Mouse (Mus musculus) left cerebral cortex, postnatal 14 days (tissue): ENCODE results near the gene Olfr704. TPM values are rescaled to one million over a fixed set of nuclear protein-coding genes. Genes with fewer than 3 reads are reported as not detected.
A peak's percentile ranks its signal among the peaks of the same experiment; 100 is the strongest.
"Not testable (repeated sequence)": the region's sequence is repeated elsewhere in the genome, so short reads cannot be mapped to it uniquely, and the experiment has no call there.

Experiments used
- DNase-seq, 2 experiments: peaks; one replicate each; pipeline ENCODE4 v3.0.0; 2021 to 2022; ENCODE audit warnings: low spot score in 2 of 2, mixed read lengths in 1 of 2
- intact Hi-C: fragments of 180-260 bp; cut with DNase I; formaldehyde crosslinking; loops from one replicate; pipeline ENCODE4 v1.15.1; 2025
- long read RNA-seq, 2 experiments: library from polyadenylated mRNA; stranded (forward); transcript quantifications; one replicate each; pipeline ENCODE4 v2.0.0; 2021
- total RNA-seq, 2 experiments: library from RNA; stranded (reverse); gene quantifications; 2 replicates each; pipeline ENCODE4 v1.2.3; 2021

Gene Olfr704
- not detected for total RNA-seq
- long read RNA-seq, experiment 1, result 0 reads
- long read RNA-seq, experiment 2, result 0 reads

DNA sequence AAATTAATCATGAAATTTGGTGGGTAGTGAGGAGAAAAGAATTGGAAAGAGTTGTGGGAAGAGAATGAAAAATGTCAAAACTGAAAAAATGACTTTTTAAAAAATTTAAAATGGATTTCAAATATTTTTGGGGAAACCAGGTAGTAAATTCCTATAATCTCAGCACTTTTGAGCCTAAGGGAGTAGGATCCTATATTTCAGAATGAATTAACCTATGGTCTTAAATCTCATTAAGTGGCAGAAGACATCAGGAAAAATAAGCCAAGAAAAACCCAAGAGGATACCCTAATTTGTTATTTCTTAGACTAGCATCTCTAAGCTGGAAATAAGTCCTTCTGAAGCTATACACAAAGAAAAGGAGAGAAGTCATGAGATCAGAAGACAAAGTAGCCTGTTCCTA lies at the start of gene Olfr704:
Gene Olfr704 (plus strand): TSS at position 301 of the 400 bp plus-strand sequence.
- intact Hi-C loops, result no loop called here
- no peak for DNase-seq

DNA sequence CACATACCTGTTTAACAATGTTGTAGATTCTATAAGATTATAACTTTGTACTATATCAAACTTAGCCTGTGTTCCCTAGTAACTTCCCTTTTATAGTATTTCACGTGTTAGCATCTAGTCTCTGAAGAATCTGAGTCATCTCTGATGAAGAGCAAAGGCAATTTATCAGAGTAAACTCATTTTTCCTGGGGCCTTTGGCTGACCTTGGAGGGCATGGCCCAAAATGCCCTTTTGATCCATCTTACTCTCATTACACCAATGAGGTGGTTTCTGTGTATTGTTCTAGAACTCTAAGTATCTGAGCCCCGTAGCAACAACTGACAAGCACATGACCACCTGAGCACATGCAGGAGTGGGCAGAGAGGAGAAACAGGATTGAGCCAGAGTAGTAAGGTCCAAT lies 49.2 kb upstream of the Olfr704 start, which contains the start of gene Olfr701:
Gene Olfr701 (plus strand): TSS at position 301 of the 400 bp plus-strand sequence.
- intact Hi-C loops, result no loop called here
- no peak for DNase-seq

DNA sequence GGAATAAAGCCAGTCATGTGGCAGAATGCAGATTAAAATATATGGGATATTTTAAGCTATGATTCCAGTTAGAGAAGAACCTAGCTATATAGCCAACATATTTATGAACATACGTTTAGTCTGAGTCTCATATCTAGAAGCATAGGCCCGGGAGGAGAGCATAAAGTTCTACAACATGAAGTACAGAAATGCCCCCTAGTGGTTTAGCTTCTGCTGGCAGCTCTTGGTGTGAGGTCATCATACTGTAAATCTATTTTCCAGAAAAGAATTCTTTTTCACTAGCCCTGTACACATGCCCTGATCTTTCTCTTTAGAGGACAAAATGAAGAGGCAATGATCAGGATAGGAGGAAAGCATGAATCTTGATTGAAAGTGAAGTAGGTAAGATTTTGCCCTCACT lies 47.2 kb upstream of the Olfr704 start:
- intact Hi-C loops, result no loop called here
- peak in 1 of 2 experiments; percentile 5 for DNase-seq

DNA sequence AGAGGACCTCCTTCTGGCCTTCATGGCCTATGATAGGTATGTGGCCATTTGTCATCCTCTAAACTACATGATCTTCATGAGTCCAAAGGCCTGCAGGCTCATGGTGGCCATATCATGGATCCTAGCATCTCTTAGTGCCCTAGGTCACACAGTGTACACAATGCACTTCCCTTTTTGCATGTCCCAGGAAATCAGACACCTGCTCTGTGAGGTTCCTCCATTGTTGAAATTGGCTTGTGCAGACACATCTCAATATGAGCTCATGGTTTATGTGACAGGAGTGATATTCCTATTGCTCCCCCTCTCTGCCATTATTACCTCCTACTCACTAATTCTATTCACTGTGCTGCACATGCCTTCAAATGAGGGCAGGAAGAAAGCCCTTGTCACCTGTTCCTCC lies 44.6 kb upstream of the Olfr704 start:
- intact Hi-C loops, result no loop called here
- no peak for DNase-seq

DNA sequence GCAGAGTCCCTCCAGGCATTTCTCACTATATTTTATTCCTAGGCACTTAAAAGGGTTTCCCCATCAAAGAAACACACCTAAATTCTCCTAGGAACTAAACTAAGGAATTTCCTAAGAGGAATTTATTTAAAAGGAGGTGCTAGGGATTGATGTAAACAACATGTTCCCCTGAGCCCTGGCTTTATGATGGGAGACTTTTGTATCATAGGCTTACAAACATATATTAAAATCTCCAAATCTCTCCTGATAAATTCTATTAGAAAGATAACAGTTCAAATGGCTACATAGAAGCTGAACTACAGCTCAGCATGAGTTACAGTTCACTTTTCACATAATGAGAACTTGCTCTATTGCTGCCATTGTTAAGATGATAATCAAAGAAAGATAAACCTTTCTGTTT lies 29.2 kb upstream of the Olfr704 start, which contains the start of gene Olfr702:
Gene Olfr702 (minus strand): TSS at position 101 of the 400 bp plus-strand sequence.
- no peak for DNase-seq
- intact Hi-C loops, result no loop called here

DNA sequence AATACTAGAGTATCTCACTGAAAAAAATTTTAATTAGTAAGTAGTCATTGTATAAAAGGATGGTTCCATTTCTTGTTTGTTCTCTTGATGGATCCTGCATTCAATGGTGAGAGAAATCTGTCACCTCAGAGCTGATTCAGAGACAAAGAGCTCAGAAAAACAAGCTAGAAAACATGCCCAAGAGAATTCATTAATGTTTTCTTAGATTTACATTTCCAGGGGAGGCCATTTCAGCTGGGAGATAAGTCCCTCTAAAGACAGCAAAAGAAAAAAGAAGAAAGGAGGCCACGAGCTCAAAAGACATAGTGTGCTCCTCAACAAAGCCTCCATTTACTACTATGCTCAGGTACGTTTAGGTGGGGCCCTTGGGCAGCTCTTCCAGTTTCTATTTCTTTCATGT lies 19.9 kb upstream of the Olfr704 start, which contains the start of gene Olfr703:
Gene Olfr703 (plus strand): TSS at position 301 of the 400 bp plus-strand sequence.
- DNase-seq, result no peak
- intact Hi-C loops, result no loop called here

DNA sequence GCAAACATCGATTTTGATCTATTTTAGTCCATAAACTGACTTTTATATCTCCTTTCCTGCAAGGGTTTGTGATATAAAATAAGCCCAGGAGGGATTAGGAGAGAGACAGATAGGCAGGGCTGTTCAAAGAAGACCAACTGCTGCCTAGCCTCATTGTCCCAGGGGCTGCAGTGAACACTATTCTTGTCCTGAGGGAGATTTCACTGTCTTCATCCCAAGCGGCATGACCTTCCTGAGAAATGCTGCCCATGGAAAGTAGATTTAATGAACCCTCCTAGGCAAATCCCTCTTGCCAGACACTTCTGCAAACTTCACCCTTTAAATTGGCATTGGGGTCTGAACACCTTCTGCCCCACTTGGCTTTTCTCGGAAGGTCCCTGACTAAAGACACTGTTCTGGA lies 13.8 kb downstream of the Olfr704 start, which contains the start of gene Olfr705:
Gene Olfr705 (minus strand): TSS at position 101 of the 400 bp plus-strand sequence.
- no peak for DNase-seq
- intact Hi-C loops, result no loop called here

DNA sequence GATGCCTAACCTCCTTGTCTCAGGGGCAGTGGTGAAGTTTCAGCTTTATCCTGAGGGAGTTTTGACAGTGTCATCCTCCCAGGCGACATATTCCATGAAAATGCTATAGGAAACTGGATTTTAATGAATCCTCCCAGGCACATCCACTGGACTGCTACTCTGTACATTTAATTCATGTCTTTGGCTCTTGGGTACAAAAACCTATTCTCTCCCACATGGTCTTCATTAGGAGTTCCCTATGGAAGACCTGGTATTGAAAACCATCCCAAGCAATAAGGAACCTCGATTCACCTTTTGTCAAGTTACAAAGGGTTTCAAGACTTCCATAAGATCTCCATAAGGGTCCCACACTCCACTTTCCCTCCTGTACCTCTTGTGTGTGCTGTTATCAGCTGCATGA lies 25.1 kb downstream of the Olfr704 start, which contains the start of gene Olfr706:
Gene Olfr706 (minus strand): TSS at position 101 of the 400 bp plus-strand sequence.
- intact Hi-C loops, result no loop called here
- no peak for DNase-seq

DNA sequence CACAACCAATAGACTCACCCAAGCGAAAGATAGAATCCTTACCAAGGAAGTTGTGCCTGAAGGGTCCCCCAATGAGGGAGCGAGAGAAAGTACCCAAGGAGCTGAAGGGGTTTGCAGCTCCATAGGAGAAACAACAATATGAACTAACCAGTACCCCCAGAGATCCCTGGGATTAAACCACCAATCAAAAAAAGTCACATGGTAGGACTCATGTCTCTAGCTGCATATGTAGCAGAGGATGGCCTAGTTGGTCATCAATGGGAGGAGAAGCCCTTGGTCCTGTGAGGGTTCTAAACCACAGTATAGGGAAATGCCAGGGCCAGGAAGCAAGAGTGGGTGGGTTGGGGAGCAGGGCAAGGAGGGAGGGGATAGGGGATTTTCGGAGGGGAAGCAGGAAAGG lies 38.2 kb downstream of the Olfr704 start, which contains the start of gene Olfr707:
Gene Olfr707 (minus strand): TSS at position 101 of the 400 bp plus-strand sequence.
- intact Hi-C loops, DNase-seq: not testable (repeated sequence)

DNA sequence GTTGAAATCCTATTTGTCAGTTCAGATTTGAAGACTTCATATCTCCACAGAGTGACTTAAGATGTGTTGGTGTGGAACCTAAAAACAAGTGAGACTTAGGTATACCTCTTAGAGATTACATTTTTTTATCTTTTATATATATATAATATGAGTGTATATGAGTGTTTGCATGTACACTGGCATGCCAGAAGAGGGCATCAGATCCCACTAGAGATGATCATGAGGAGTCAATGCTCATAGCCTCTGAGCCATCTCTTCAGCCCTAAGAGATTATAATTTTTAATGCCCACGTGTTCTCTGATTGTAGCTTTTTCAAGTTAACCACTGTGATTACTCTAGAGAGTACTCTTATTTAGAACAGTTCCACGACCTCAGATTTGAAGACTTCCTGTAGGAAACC lies 44.7 kb downstream of the Olfr704 start, which contains the start of gene Olfr1532-ps1:
Gene Olfr1532-ps1 (plus strand): TSS at position 326 of the 400 bp plus-strand sequence.
- intact Hi-C loops, result no loop called here
- DNase-seq, result no peak

Other genes with a start within 250 kb of the Olfr704 start
- not detected for gene Olfr693, start 182.6 kb upstream of the Olfr704 start, total RNA-seq
- gene Olfr694, start 171.4 kb upstream of the Olfr704 start, total RNA-seq, result not detected
- gene Olfr695, start 146.8 kb upstream of the Olfr704 start, total RNA-seq, result not detected
- not detected for gene Olfr697, start 120.7 kb upstream of the Olfr704 start, total RNA-seq
- gene Olfr698, start 107.8 kb upstream of the Olfr704 start, total RNA-seq, result not detected
- gene Olfr699, start 70.0 kb upstream of the Olfr704 start, total RNA-seq, result not detected
- not detected for gene Olfr700, start 54.4 kb upstream of the Olfr704 start, total RNA-seq
- gene Olfr701, start 49.1 kb upstream of the Olfr704 start, total RNA-seq, result not detected
- not detected for gene Olfr702, start 29.3 kb upstream of the Olfr704 start, total RNA-seq
- gene Olfr703, start 19.8 kb upstream of the Olfr704 start, total RNA-seq, result not detected
- gene Olfr705, start 13.7 kb downstream of the Olfr704 start, total RNA-seq, result not detected
- gene Olfr706, start 25.0 kb downstream of the Olfr704 start, total RNA-seq, result not detected
- gene Olfr707, start 38.1 kb downstream of the Olfr704 start, total RNA-seq, result not detected
- gene Olfr1532-ps1, start 44.8 kb downstream of the Olfr704 start, total RNA-seq, result not detected
- not detected for gene Olfr709-ps1, start 69.0 kb downstream of the Olfr704 start, total RNA-seq
- gene Olfr710, start 85.1 kb downstream of the Olfr704 start, total RNA-seq, result not detected
- not detected for gene Olfr6, start 100.8 kb downstream of the Olfr704 start, total RNA-seq
- not detected for gene Olfr711, start 112.3 kb downstream of the Olfr704 start, total RNA-seq
- not detected for gene Olfr2, start 142.9 kb downstream of the Olfr704 start, total RNA-seq
- gene Olfr713, start 168.0 kb downstream of the Olfr704 start, total RNA-seq, result not detected
- gene Olfr714, start 207.8 kb downstream of the Olfr704 start, total RNA-seq, result not detected
- gene Olfr17, start 230.0 kb downstream of the Olfr704 start, total RNA-seq, result not detected
- not detected for gene Olfr715b, start 247.2 kb downstream of the Olfr704 start, total RNA-seq